Mouse (Mus musculus): ENCODE data around the gene Armc9. TPM values are rescaled to one million over a fixed set of nuclear protein-coding genes. Genes with fewer than 3 reads are reported as not detected.

Gene Armc9
- polyA plus RNA-seq, 1 experiment from 2014 or later = 34.6 TPM

- no peak overlapping the region for H3K9ac ChIP-seq (replicated peaks)
- H3K4me2 ChIP-seq (replicated peaks) = no peak overlapping the region
- H3K27ac ChIP-seq (replicated peaks) = no peak overlapping the region
- no peaks in the 10 kb centered on the region for H3K27me3 ChIP-seq
- no peaks in the 10 kb centered on the region for H3K9me3 ChIP-seq
- 15% methylated on average over 15 of the region's 15 CpGs for WGBS
- H3K4me1 ChIP-seq = no peaks in the 10 kb centered on the region
- no peak overlapping the region for H3K4me3 ChIP-seq
- ATAC-seq (replicated peaks) = no peak
- H3K36me3 ChIP-seq = no peaks in the 10 kb centered on the region
Observed at GRCm38 (mm10) chr1:86310536-86311310, 156.1 kb downstream of the Armc9 start.

- 34% methylated on average over 10 of the region's 10 CpGs for WGBS
- H3K27ac ChIP-seq (replicated peaks) = no peak overlapping the region
- no peaks in the 10 kb centered on the region for H3K27me3 ChIP-seq
- H3K36me3 ChIP-seq = no peaks in the 10 kb centered on the region
- H3K4me1 ChIP-seq = no peaks in the 10 kb centered on the region
- no peaks in the 10 kb centered on the region for H3K9me3 ChIP-seq
- H3K4me3 ChIP-seq = no peak overlapping the region
- no peak for ATAC-seq (replicated peaks)
- no peak overlapping the region for H3K9ac ChIP-seq (replicated peaks)
- H3K4me2 ChIP-seq (replicated peaks) = no peak overlapping the region
Observed at GRCm38 (mm10) chr1:86311467-86312005, 157.0 kb downstream of the Armc9 start.

- H3K4me1 ChIP-seq = no peaks in the 10 kb centered on the region
- no peaks in the 10 kb centered on the region for H3K9me3 ChIP-seq
- no peaks in the 10 kb centered on the region for H3K36me3 ChIP-seq
- H3K27ac ChIP-seq (replicated peaks) = no peak overlapping the region
- H3K4me3 ChIP-seq = no peak overlapping the region
- no peak overlapping the region for H3K4me2 ChIP-seq (replicated peaks)
- WGBS = 83% methylated on average over 3 of the region's 3 CpGs
- ATAC-seq (replicated peaks) = no peak
- no peaks in the 10 kb centered on the region for H3K27me3 ChIP-seq
- no peak overlapping the region for H3K9ac ChIP-seq (replicated peaks)
Observed at GRCm38 (mm10) chr1:86312269-86312668, 157.7 kb downstream of the Armc9 start.

GRCm38 (mm10) chr1:86313096-86313771 lies 158.7 kb downstream of the Armc9 start:
- Histone ChIP-seq H3K9ac (replicated peaks) (no peak overlapping the region), H3K27me3 (no peaks in the 10 kb centered on the region), H3K4me2 (replicated peaks) (no peak overlapping the region), H3K27ac (replicated peaks) (no peak overlapping the region), H3K4me3 (no peak overlapping the region), H3K36me3 (no peaks in the 10 kb centered on the region), H3K9me3 (no peaks in the 10 kb centered on the region), H3K4me1 (no peaks in the 10 kb centered on the region)
- WGBS = 48% methylated on average over 16 of the region's 16 CpGs
- no peak for ATAC-seq (replicated peaks)

- H3K4me1 ChIP-seq = no peaks in the 10 kb centered on the region
- H3K9me3 ChIP-seq = no peaks in the 10 kb centered on the region
- no peak overlapping the region for H3K27ac ChIP-seq (replicated peaks)
- WGBS = 19% methylated on average over 15 of the region's 15 CpGs
- H3K4me2 ChIP-seq (replicated peaks) = no peak overlapping the region
- no peaks in the 10 kb centered on the region for H3K36me3 ChIP-seq
- H3K27me3 ChIP-seq = no peaks in the 10 kb centered on the region
- no peak for ATAC-seq (replicated peaks)
- H3K9ac ChIP-seq (replicated peaks) = no peak overlapping the region
- H3K4me3 ChIP-seq = no peak overlapping the region
Observed at GRCm38 (mm10) chr1:86313772-86314125, 159.2 kb downstream of the Armc9 start.

- Histone ChIP-seq H3K9ac (replicated peaks) (no peak overlapping the region), H3K4me1 (no peaks in the 10 kb centered on the region), H3K9me3 (no peaks in the 10 kb centered on the region), H3K4me2 (replicated peaks) (no peak overlapping the region), H3K36me3 (no peaks in the 10 kb centered on the region), H3K4me3 (no peak overlapping the region), H3K27me3 (no peaks in the 10 kb centered on the region), H3K27ac (replicated peaks) (no peak overlapping the region)
- ATAC-seq (replicated peaks) = no peak
- 86% methylated on average over 6 of the region's 8 CpGs for WGBS
Observed at GRCm38 (mm10) chr1:86320822-86321413, 166.3 kb downstream of the Armc9 start.

Other genes with a start within 250 kb of the Armc9 start
- gene 4933407L21Rik, start 226.3 kb upstream of the Armc9 start, polyA plus RNA-seq (2015; fragmentation: Nextera tagmentation; extraction: Ambion mirVana) = 4.4 and 4.6 TPM in 2 replicates
- 0.15 and 0.17 TPM in 2 replicates for gene Gpr55, start 193.8 kb upstream of the Armc9 start, polyA plus RNA-seq (2015; fragmentation: Nextera tagmentation; extraction: Ambion mirVana)
- 0.23 and 0.66 TPM in 2 replicates for gene Spata3, start 138.0 kb upstream of the Armc9 start, polyA plus RNA-seq (2015; fragmentation: Nextera tagmentation; extraction: Ambion mirVana)
- gene 2810459M11Rik, start 108.9 kb upstream of the Armc9 start, polyA plus RNA-seq (2015; fragmentation: Nextera tagmentation; extraction: Ambion mirVana) = 10.5 and 10.6 TPM in 2 replicates
- 175 and 182 TPM in 2 replicates for gene Psmd1, start 90.4 kb upstream of the Armc9 start, polyA plus RNA-seq (2015; fragmentation: Nextera tagmentation; extraction: Ambion mirVana)
- gene Htr2b, start 42.8 kb upstream of the Armc9 start, polyA plus RNA-seq (2015; fragmentation: Nextera tagmentation; extraction: Ambion mirVana) = 0.25 and 0.40 TPM in 2 replicates
- gene Gm21972, start 21.1 kb upstream of the Armc9 start, polyA plus RNA-seq (2015; fragmentation: Nextera tagmentation; extraction: Ambion mirVana) = 0.32 TPM in 1 of 2 replicates, not detected in the other
- gene B3gnt7, start 148.1 kb downstream of the Armc9 start, polyA plus RNA-seq (2015; fragmentation: Nextera tagmentation; extraction: Ambion mirVana) = 3.3 and 4.0 TPM in 2 replicates
- gene Ncl, start 204.6 kb downstream of the Armc9 start, polyA plus RNA-seq (2015; fragmentation: Nextera tagmentation; extraction: Ambion mirVana) = 208 and 227 TPM in 2 replicates